Mouse (Mus musculus): Measurements from ENCODE around the gene Acot11.

DNA sequence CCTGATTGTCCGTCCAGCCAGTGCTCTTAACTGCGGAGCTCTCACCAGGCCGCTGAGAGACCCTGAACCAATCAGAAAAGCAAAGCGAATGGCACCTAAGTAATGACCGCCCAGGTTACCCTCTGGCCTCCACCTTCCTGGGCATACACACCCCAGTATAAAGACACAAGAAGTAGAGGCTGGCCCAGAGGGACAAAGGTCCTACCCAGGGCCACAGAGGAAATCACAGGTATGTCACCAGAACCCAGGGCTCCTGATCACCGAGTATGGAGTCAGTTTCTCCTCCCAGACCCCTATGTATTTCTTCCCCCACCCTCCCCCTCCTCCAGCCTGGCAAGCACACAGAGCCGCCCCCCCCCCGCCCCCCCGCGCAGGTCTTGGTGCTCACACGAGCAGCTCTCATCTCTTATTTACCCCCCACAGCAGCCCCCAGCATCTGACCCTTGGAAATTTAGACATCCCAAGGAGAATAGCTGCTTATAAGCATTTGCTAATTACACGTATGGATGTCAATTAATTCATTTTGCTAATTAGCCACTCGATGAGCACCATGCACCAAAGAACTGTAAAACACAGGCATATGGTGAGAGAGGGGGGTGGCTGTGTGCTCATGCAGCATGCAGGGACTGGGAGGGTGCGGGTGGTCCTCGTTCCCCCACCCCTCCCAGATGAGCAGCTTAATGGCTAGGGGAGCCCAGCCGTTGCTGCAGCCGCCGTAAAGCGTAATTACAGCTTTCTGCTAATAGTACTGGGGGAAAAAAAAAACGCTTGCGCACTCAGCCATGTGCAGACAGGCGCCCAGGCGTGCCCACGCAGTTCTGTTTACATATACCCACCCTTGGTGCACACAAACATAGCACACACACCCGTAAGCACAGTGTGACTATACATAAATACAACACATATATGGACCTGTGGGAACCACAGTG, 10.9 kb upstream of the Acot11 start:
- TF ChIP-seq CTCF (IDR thresholded peaks at IDR 0.05; ENCODE audit: borderline replicate concordance, insufficient read depth, low read length), result no peak
- no peak for TF ChIP-seq POLR2A (IDR thresholded peaks at IDR 0.05; ENCODE audit: low read depth, low read length)

Measured in embryonic fibroblast, embryonic 13.5 days (primary cell).